Mouse (Mus musculus): ENCODE results near the gene Rnf103. TPM values are rescaled to one million over a fixed set of nuclear protein-coding genes. Genes with fewer than 3 reads are reported as not detected.

The Rnf103 gene
- polyA plus RNA-seq (2015; fragmentation: Nextera tagmentation; extraction: Ambion mirVana) = 13.6 and 13.7 TPM in 2 replicates

DNA sequence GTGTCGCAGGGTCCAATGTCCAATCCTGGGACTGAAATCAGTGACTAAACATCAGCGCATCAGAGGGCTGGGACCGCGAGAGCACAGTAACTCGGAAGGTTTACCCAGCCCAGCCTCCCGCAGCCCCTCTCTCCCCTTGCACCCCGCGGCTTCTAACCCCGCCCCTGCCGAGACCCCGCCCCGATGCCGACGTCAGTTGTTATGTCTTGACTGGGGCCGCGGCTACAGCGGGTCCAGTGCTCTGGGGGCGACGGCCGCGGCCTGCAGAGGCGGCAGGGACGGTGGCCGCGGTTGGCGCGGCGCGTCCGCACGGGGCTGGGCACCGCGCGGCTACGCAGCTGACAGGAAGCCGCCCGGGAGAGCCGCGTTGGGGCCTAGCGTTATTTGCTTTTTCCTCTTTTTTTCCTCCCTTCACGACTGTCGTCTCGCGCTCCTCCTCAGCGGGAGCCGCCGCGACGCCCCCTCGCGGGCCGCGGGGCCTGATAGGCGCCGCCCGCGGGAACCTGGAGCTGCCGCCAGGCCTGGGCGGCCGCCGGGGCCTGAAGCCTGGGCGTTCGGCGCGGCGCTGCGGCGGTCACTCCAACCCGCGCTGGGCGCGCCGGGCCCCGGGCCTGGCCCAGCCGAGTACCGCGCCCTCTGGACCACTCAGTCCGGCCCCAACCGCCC, at the start of gene Rnf103:
Gene Rnf103 (plus strand): TSS at position 220 of the 666 bp plus-strand sequence.

DNA sequence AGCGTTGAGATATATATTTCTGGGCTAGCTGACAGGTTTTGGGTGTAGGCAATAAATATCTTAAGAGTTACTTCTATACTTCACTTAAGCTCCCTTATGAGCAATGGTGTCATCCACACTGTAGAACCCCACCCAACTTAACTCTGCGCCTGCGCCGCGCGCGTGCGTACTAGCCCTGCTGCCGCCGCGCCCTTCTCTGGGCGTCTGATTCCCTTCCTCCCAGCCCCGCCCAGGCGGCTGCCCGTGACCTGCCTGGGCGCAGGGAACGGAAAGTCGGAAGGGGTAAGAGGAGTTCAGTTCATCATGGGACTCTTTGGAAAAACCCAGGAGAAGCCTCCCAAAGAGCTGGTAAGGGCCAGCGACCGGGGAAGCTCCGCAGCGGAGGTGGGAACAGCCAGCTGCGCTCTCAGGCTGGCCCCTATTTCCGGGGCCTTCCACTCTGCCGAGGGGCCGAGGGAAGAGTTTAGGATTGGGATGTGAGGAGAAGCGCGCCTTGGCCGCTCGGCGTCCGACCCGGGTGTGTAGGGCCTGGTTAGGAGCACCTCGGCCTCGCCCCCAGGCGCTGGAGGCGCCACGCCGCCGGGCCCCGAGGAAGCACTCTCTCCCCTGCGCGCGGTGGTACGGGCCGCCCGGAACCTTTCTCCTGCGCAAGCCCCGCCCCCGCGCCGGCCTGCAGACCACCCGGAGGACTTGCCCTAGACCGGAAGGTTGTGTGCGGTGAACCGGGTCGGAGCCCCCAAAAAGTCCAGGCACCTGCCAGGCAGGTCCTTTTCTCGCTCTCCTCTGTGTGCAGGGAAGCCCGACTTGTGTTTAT, 50.2 kb downstream of the Rnf103 start, which contains the start of gene Chmp3:
Gene Chmp3 (plus strand): TSS at position 112 of the 814 bp plus-strand sequence.

Other genes with a start within 250 kb of the Rnf103 start
- gene Krcc1, start 222.2 kb upstream of the Rnf103 start, polyA plus RNA-seq (2015; fragmentation: Nextera tagmentation; extraction: Ambion mirVana) = 59.0 and 62.1 TPM in 2 replicates
- 53.5 and 55.4 TPM in 2 replicates for gene Smyd1, start 171.7 kb upstream of the Rnf103 start, polyA plus RNA-seq (2015; fragmentation: Nextera tagmentation; extraction: Ambion mirVana)
- 0.13 TPM in 1 of 2 replicates, not detected in the other for gene Cd8b1, start 171.1 kb upstream of the Rnf103 start, polyA plus RNA-seq (2015; fragmentation: Nextera tagmentation; extraction: Ambion mirVana)
- gene Cd8a, start 120.5 kb upstream of the Rnf103 start, polyA plus RNA-seq (2015; fragmentation: Nextera tagmentation; extraction: Ambion mirVana) = not detected in 2 replicates
- gene Rmnd5a, start 53.3 kb upstream of the Rnf103 start, polyA plus RNA-seq (2015; fragmentation: Nextera tagmentation; extraction: Ambion mirVana) = 8.0 and 9.0 TPM in 2 replicates
- gene Chmp3, start 49.9 kb downstream of the Rnf103 start, polyA plus RNA-seq (2015; fragmentation: Nextera tagmentation; extraction: Ambion mirVana) = 49.9 and 58.7 TPM in 2 replicates
- gene Kdm3a, start 139.1 kb downstream of the Rnf103 start, polyA plus RNA-seq (2015; fragmentation: Nextera tagmentation; extraction: Ambion mirVana) = 15.3 and 16.9 TPM in 2 replicates
- 45.2 and 48.5 TPM in 2 replicates for gene Reep1, start 213.7 kb downstream of the Rnf103 start, polyA plus RNA-seq (2015; fragmentation: Nextera tagmentation; extraction: Ambion mirVana)